Mouse (Mus musculus) embryonic facial prominence, embryonic 14.5 days (tissue): ENCODE results near the gene Nucb1. TPM values are rescaled to one million over a fixed set of nuclear protein-coding genes. Genes with fewer than 3 reads are reported as not detected.
"Not testable (repeated sequence)": the region's sequence is repeated elsewhere in the genome, so short reads cannot be mapped to it uniquely, and the experiment has no call there.

Source experiments
- ATAC-seq: fragments of 200-750 bp; cut with Nextera tagmentation; 2 replicates; pipeline ENCODE4 v1.8.0; 2017; ENCODE audit warnings: low read depth, moderate number of reproducible peaks, moderate TSS enrichment
- DNase-seq: peaks from one replicate; pipeline ENCODE4 v3.0.0-alpha.2; 2015; ENCODE audit warnings: low spot score
- H3K27ac ChIP-seq: fragments of 300-500 bp; sonication (generic); replicated peaks from 2 replicates; pipeline ENCODE4 v1.5.1; 2014; ENCODE audit warnings: low read depth, mild to moderate bottlenecking, low read length, moderate library complexity
- H3K27me3 ChIP-seq: fragments of 300-500 bp; sonication (generic); replicated peaks from 2 replicates; pipeline ENCODE4 v1.6.1; 2014; ENCODE audit warnings: low read length; ENCODE audit not compliant: control insufficient read depth, insufficient read depth
- H3K36me3 ChIP-seq: fragments of 300-500 bp; sonication (generic); 2 replicates; pipeline ENCODE4 v1.6.1; 2014; ENCODE audit warnings: low read length, mixed read lengths; ENCODE audit not compliant: control insufficient read depth, insufficient read depth
- H3K4me1 ChIP-seq: fragments of 300-500 bp; sonication (generic); 2 replicates; pipeline ENCODE4 v1.6.1; 2014; ENCODE audit warnings: antibody characterized with exemption, low read length; ENCODE audit not compliant: control insufficient read depth, insufficient read depth
- H3K4me2 ChIP-seq: fragments of 300-500 bp; sonication (generic); 2 replicates; pipeline ENCODE4 v1.6.1; 2014; ENCODE audit warnings: low read depth, mild to moderate bottlenecking, low read length, moderate library complexity, mixed read lengths
- H3K4me3 ChIP-seq: fragments of 300-500 bp; sonication (generic); 2 replicates; pipeline ENCODE4 v1.5.1; 2014; ENCODE audit warnings: low read depth, mild to moderate bottlenecking, low read length
- H3K9ac ChIP-seq: fragments of 300-500 bp; sonication (generic); 2 replicates; pipeline ENCODE4 v1.6.1; 2014; ENCODE audit warnings: low read depth, mild to moderate bottlenecking, low read length, moderate library complexity, mixed read lengths
- H3K9me3 ChIP-seq: fragments of 300-500 bp; sonication (generic); 2 replicates; pipeline ENCODE4 v1.6.1; 2016; ENCODE audit warnings: low read length; ENCODE audit not compliant: control insufficient read depth
- WGBS: fragments of 180-500 bp; shearing (Covaris S2); extraction: QIAGEN DNeasy Blood & Tissue Kit; methylation state at CpG from one replicate; pipeline ENCODE4 v1.1.7; 2014; 5-methylcytosine and 5-hydroxymethylcytosine counted together
- polyA plus RNA-seq: library from polyadenylated mRNA; unstranded; fragments of >200 nt; fragmentation: Nextera tagmentation; extraction: Ambion mirVana; gene quantifications from 2 replicates; pipeline ENCODE4 v1.2.1, GENCODE M21; 2014

The Nucb1 gene
- polyA plus RNA-seq, 1 experiment from 2014 or later: 209 TPM

GRCm38 (mm10) chr7:45481374-45481927, 28.8 kb downstream of the Nucb1 start, which contains the start of gene Tulp2:
TSS of gene Tulp2 (plus strand) at chr7:45481877.
- ATAC-seq (peak; percentile 75), DNase-seq (peak; percentile 77)
- 57% methylated on average over 14 of the region's 15 CpGs for WGBS
- Histone ChIP-seq H3K9ac (no peak within 1 kb of the TSS), H3K9me3 (no peaks in the 10 kb centered on the region), H3K27ac (no peak within 1 kb of the TSS), H3K36me3 (no peaks in the 10 kb centered on the region), H3K4me3 (no peak within 1 kb of the TSS), H3K4me1 (no peaks in the 10 kb centered on the region), H3K4me2 (no peak within 1 kb of the TSS), H3K27me3 (no peaks in the 10 kb centered on the region)

- H3K4me3 ChIP-seq, H3K4me2 ChIP-seq, H3K27ac ChIP-seq, ATAC-seq, H3K4me1 ChIP-seq, H3K9ac ChIP-seq, DNase-seq, H3K27me3 ChIP-seq, H3K9me3 ChIP-seq, H3K36me3 ChIP-seq: not testable (repeated sequence)
- 77% methylated on average over 3 of the region's 4 CpGs for WGBS
These were observed 29.9 kb downstream of the Nucb1 start for GRCm38 (mm10) chr7:45480310-45480709.

GRCm38 (mm10) chr7:45478774-45479173, 31.4 kb downstream of the Nucb1 start:
- Histone ChIP-seq H3K4me2 (no peak overlapping the region), H3K9me3 (no peaks in the 10 kb centered on the region), H3K27ac (no peak overlapping the region), H3K27me3 (no peaks in the 10 kb centered on the region), H3K4me3 (no peak overlapping the region), H3K9ac (no peak overlapping the region), H3K4me1 (no peaks in the 10 kb centered on the region), H3K36me3 (no peaks in the 10 kb centered on the region)
- WGBS: 96% methylated on average over 7 of the region's 7 CpGs
- DNase-seq (no peak), ATAC-seq (no peak)

- Histone ChIP-seq H3K27ac (no peak overlapping the region), H3K9me3 (no peaks in the 10 kb centered on the region), H3K36me3 (no peaks in the 10 kb centered on the region), H3K4me3 (no peak overlapping the region), H3K27me3 (no peaks in the 10 kb centered on the region), H3K9ac (no peak overlapping the region; the same call in 1 of the 2 replicates), H3K4me1 (no peaks in the 10 kb centered on the region), H3K4me2 (no peak overlapping the region)
- DNase-seq (peak; percentile 85), ATAC-seq (peak; percentile 45; the same call in 1 of the 2 replicates)
- WGBS: 4% methylated on average over 3 of the region's 3 CpGs
These were observed 33.2 kb downstream of the Nucb1 start for GRCm38 (mm10) chr7:45477003-45477402.

GRCm38 (mm10) chr7:45476453-45476852, 33.8 kb downstream of the Nucb1 start:
- H3K36me3 ChIP-seq: no peaks in the 10 kb centered on the region
- H3K9ac ChIP-seq: no peak overlapping the region
- DNase-seq: no peak
- H3K4me1 ChIP-seq: no peaks in the 10 kb centered on the region
- 31% methylated on average over 1 of the region's 1 CpGs for WGBS
- no peak overlapping the region for H3K4me2 ChIP-seq
- no peaks in the 10 kb centered on the region for H3K27me3 ChIP-seq
- no peak overlapping the region for H3K27ac ChIP-seq
- ATAC-seq: no peak
- H3K4me3 ChIP-seq: no peak overlapping the region
- no peaks in the 10 kb centered on the region for H3K9me3 ChIP-seq

- H3K27me3 ChIP-seq: no peaks in the 10 kb centered on the region
- H3K4me2 ChIP-seq: peak overlapping the region; percentile 38
- no peak overlapping the region for H3K27ac ChIP-seq
- 64% methylated on average over 16 of the region's 16 CpGs for WGBS
- no peaks in the 10 kb centered on the region for H3K9me3 ChIP-seq
- DNase-seq (no peak), ATAC-seq (no peak)
- H3K4me3 ChIP-seq: peak overlapping the region; percentile 21; the same call in 1 of the 2 replicates
- H3K36me3 ChIP-seq: no peaks in the 10 kb centered on the region
- H3K4me1 ChIP-seq: no peaks in the 10 kb centered on the region
- 0 out of 2 replicates have a peak overlapping the region, but pooled peaks have one; percentile 45 for H3K9ac ChIP-seq
These were observed 34.8 kb downstream of the Nucb1 start for GRCm38 (mm10) chr7:45475291-45475969.

- DNase-seq (peak; percentile 88), ATAC-seq (0 out of 2 replicates have a peak, but pooled peaks have one; percentile 19)
- Histone ChIP-seq H3K4me3 (no peak overlapping the region), H3K9ac (no peak overlapping the region), H3K27me3 (no peaks in the 10 kb centered on the region), H3K36me3 (no peaks in the 10 kb centered on the region), H3K4me1 (peaks cover 2% of the 10 kb centered on the region), H3K9me3 (no peaks in the 10 kb centered on the region), H3K4me2 (no peak overlapping the region), H3K27ac (no peak overlapping the region)
- 5% methylated on average over 3 of the region's 3 CpGs for WGBS
These were observed 39.3 kb downstream of the Nucb1 start for GRCm38 (mm10) chr7:45470869-45471268.

- Histone ChIP-seq H3K36me3 (peaks cover 30% of the 10 kb centered on the region), H3K4me2 (peak overlapping the region; percentile 78), H3K4me1 (peaks cover 7% of the 10 kb centered on the region), H3K27me3 (no peaks in the 10 kb centered on the region), H3K9me3 (no peaks in the 10 kb centered on the region), H3K9ac (peak overlapping the region; percentile 88), H3K27ac (no peak overlapping the region), H3K4me3 (peak overlapping the region; percentile 90)
- WGBS: 32% methylated on average over 7 of the region's 7 CpGs
- peak; percentile 68 for DNase-seq
- ATAC-seq: peak; percentile 23; the same call in 1 of the 2 replicates
These were observed 43.0 kb downstream of the Nucb1 start for GRCm38 (mm10) chr7:45467090-45467670.
